Mouse (Mus musculus) cerebellum, postnatal 36 days (tissue): ENCODE results near the gene Mmd.
"Not testable (repeated sequence)": the region's sequence is repeated elsewhere in the genome, so short reads cannot be mapped to it uniquely, and the experiment has no call there.

Experiments
- DNase-seq, 2 experiments: peaks; one replicate each; pipeline ENCODE4 v3.0.0; 2021 to 2022; ENCODE audit warnings: mixed read lengths in 2 of 2

The Mmd gene

DNA sequence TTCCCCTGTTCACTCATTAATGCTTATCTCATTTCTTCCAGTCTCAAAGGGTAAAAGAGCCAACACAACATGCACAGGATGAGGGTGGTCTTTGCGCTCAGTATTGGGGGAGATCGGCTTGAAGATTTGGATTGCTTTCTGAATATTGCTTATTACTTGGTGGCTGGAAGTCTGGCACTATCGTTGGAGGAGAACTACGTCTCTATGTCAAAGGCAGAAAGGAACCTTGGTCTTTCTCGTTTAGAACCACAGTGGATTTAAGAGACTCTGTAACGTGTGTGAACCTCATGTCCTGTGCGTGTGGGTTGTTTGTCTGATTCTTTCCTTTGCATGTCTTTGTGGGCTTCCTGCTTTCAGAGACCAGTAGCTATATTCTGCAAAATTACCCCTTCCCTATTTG is 1.5 kb downstream of the Mmd start:
- no peak for DNase-seq

GRCm38 (mm10) chr11:90251923-90252322 is 2.7 kb downstream of the Mmd start:
- no peak for DNase-seq

DNA sequence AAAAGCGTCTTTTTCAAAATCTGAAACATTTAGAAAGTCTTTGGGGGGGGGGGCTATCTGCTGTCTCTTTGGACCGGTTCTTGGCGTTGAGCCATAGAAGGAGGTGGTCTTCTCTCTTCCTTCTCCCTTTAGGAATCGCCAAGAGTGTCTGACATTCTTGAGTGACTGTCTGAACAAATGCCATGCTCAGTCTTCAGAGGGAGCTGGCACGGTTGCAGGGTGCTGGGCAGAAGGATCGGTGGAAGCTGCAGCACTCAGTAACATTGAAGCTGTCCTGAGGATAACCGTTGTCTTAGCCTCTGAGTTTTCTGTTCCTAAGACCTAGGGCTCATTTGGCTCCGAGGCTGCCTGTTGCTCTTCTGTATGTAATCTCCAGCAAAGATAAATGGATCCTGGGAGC is 3.1 kb downstream of the Mmd start:
- DNase-seq, result no peak

DNA sequence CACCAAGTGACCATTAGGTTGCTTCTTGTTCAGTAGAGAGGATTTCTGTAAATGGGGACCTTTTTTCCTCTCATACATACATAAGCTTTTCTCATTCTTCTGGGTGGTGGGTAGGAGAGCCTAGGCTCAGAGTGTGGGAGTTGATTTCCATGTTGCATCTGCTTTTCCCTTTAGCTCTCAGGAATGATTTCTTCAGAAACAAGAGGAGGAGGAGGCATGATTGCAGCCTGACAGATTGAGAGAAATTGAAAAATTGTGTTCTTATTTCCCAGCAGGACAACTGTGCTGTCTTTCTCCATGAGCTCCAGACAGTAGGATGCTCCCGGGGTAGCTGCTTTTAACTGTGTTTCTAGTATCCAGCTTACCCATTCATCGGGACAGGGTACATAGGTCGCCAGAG is 5.3 kb downstream of the Mmd start:
- DNase-seq, result no peak

DNA sequence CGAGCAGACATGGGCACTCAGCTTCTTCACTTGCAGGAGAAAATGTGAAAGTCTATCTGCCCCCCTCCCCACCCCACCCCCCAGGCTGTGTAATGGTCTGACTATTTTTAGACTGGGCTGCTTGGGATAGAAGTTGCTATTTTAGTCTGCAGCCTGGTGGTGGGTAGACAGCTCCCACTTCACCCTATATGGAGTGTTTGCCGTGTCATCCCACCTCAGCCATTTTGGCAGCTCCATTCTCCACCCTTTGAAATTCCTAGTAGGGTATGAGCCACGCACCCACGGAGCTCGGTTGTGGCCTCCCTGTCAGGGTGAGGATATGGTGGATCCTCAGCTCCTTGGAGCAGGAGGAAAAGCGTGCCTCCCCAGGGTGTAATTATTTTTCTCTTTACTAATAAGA is 6.4 kb downstream of the Mmd start:
- no peak for DNase-seq

GRCm38 (mm10) chr11:90256833-90257525 is 7.7 kb downstream of the Mmd start:
- DNase-seq, result no peak

GRCm38 (mm10) chr11:90258321-90258927 is 9.2 kb downstream of the Mmd start:
- no peak for DNase-seq

- DNase-seq, result no peak
Observed at GRCm38 (mm10) chr11:90259071-90259470, 9.8 kb downstream of the Mmd start.

DNA sequence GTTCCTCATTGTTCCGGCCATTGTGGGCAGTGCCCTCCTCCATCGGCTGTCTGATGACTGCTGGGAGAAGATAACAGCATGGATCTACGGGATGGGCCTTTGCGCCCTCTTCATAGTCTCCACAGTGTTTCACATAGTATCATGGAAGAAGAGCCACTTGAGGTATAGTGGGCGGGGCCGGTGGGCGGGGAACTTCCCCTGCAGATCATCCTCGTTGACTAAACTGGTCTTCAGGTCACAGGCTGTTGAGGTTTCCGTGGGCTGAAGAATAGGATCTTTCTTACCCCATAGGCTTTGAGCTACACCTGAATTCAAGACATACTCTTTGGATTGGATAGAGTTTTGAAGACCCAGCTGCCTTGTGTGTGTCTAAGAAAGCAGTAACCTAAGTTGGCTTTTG is 10.6 kb downstream of the Mmd start:
- no peak for DNase-seq

- no peak for DNase-seq
Observed at GRCm38 (mm10) chr11:90264180-90264579, 14.9 kb downstream of the Mmd start.

GRCm38 (mm10) chr11:90265581-90265980 is 16.3 kb downstream of the Mmd start:
- no peak for DNase-seq

DNA sequence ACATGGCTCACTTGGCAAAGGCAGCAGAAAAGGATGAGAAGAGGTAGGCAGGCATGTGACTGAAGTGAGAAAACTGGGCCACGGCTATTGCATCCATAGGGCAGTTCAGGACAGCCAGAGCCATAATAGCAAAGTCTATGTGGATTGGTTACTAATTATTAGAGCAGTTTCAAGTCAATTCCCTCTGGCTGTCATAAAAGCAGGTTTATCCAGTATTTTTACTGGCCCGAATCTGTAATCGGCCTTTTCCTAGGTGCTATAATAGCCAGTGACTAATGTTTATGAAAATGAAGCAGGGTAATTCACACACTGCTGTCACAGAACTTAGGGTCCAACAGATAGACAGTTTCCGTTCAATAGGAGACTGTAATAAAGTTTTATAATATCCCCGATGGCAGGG is 19.7 kb downstream of the Mmd start:
- no peak for DNase-seq

GRCm38 (mm10) chr11:90269398-90270123 is 20.3 kb downstream of the Mmd start:
- DNase-seq, result no peak

DNA sequence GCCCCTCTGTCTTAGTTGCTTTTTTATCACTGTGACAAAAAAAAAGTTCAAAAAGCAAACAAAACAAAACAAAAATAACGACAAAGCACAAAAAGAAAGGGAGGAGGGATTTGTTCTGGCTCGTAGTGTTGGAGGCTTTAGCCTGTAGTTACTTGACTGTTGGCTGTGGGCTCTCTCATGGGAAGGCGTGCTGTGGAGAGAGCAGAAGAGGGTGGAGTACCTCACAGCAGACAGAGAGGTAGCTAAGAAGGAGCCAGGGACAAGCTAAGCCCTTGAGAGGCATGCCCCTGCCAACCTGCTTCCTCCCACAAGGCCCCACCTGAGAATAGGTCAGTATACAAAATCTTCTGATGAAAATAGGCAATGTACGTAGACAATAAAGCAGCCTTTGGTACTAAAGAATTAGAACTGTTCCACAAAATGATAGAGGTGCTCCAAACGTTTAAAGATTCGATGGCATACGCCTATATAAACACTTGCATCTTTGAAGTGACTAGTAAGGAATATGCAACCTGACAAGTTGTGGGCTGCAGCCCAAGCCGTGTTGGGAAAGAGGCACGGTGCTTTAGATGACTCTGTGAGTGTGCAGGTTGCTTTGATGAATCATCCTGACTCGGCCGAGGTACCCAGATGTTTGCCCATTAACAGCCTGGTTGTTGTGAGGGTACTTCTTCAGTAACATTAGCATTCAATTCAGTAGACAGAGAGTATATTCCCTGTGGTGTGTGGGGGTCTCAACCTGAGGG is 21.0 kb downstream of the Mmd start:
- no peak for DNase-seq

DNA sequence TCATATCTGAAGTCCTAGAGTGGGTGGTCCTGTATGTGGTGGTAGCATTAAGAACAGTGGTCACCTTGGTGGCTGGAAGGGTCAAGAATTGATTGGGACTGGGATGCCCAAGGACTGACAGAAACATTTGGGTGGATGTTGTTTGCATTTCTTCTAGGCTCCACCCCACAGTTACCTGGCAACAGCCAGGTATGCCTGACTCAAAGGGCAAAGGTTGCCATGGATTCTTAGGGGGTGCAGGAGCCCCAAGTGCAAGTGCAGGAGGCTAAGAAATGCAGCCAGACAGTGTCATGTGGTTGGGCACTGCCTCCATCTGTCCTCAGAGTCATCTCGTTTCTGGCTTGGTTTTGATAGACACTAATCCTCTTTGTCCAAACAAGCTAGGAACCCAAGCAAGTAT is 24.9 kb downstream of the Mmd start:
- no peak for DNase-seq

- DNase-seq, result peak in 1 of 2 experiments; percentile 8
Observed at GRCm38 (mm10) chr11:90275663-90276062, 26.4 kb downstream of the Mmd start.

GRCm38 (mm10) chr11:90276150-90276549 is 26.9 kb downstream of the Mmd start:
- DNase-seq, result no peak

- DNase-seq, result peak; percentile 19 to 23
Observed at GRCm38 (mm10) chr11:90276561-90276960, 27.3 kb downstream of the Mmd start.

DNA sequence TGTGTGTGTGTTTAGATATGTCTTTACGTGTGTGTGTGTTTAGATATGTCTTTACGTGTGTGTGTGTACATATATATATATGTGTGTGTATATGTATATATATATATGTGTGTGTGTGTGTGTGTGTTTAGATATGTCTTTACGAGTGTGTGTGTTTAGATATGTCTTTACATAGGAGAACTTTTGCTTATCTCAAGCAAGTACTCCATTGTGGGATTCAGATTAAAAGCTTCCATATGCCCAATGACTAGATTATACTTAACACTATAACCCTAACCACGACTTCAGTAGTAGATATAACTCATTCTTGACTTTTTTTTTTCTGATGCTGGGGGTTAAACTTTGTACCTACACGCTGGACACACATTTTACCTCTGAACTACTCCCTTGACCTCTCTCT is 30.8 kb downstream of the Mmd start:
- DNase-seq, result no peak

DNA sequence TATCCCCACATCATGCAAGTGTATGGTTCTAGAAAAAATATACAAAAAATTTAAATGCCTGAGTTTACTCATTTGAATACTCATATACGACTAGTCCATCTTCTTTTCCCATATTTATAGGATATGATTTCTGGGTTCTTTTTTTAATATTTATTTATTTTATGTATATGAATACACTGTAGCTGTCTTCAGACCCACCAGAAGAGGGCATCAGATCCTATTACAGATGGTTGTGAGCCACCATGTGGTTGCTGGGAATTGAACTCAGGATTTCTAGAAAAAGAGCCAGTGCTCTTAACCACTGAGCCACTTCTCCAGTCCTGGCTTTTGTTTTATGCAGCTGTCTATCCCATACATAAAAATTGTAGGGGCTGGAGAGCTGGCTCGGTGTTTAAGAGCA is 32.7 kb downstream of the Mmd start:
- not testable (repeated sequence) for DNase-seq

DNA sequence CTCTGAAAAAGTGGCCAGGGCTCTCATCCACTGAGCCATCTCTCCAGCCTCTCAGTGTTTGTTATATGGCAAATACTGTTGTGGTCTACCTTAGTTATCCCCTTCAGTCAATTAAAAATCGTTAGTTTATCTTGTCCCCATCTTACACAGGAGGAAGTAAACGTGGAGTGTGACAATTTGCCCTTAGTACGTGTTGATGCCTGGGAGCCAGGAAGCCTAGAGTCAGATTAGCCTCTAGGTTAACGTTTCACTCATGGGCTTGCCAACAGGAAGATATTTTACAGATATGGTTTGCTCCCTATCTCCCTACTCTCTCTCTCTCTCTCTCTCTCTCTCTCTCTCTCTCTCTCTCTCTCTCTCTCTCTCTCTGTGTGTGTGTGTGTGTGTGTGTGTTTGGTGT is 33.9 kb downstream of the Mmd start:
- DNase-seq, result no peak

GRCm38 (mm10) chr11:90283601-90284000 is 34.3 kb downstream of the Mmd start:
- no peak for DNase-seq

DNA sequence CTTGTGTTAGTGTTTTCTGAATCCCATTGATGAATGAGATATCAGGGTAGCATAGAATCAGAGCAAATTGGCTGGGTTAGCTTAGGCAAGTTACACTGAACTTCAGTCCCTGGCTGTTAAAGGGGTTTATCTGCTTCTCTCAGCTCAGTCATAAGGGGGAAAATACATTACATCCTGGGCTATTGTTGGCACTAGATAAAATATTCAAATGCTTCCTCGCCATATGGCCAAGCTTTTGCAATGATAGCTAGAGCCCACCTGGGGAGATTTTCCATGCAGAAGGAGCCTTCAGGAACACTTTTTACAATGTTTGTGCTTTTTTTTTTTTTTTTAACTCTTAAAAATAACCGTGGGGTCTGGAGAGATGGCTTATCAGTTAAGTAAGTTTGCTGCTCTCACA is 34.8 kb downstream of the Mmd start:
- DNase-seq, result no peak

DNA sequence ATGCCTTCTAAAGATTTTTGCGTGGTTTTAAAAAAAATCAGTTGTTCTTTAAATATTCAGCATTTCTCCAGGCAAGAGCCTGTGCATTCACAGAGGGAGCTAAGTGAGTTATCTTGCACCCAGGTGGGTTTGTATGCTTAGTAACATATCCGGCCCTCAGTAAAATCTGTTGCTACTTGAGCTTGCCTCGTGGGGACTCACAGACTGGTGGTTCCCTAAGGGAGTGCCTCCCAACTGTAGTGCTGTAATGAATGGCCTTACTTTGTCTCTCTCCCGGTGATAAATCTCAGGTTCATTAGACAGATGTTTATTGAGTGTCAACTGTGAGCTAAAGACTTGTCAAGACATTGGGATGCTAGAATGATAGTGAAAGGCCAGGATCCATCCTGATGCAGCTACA is 35.4 kb downstream of the Mmd start:
- no peak for DNase-seq
